Comparison of ENCODE assay signal across 17 mouse cellular contexts in the genomic region with DNA sequence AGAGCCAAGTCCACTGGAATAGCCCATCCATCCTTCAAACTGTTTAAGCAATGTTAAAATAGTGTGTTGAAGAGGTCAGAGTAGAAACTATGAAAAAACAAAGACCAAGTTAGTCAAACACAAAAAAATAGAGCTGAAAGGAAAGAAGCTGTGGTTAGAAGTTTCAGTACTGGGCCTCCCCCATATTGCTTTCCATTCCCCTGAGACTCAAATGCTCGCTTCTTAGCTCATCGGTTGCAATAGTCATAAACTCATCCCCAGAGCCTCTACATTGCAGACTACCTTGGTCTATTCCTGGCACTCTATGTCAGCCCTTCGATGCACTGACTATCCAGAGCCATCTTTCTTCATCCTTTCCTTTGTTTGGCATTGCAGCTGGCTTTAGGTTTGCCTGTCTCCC.
"Had no signal": no experiment of that assay in that cellular context is flagged by ENCODE, and none has a peak within 500 bp of the region (broad histone marks: within the 10 kb centered on the region; RNA-seq: fewer than 3 reads in every experiment).

No protein-coding gene starts in this region.

- H3K9me3 ChIP-seq: neural tube, embryonic 12.5 days; neural tube, embryonic 15.5 days; stomach, embryonic 15.5 days had no signal

- DNase-seq: retina, postnatal 1 day; right cerebral cortex, adult 18-20 months; right cerebral cortex, postnatal 14 days; right cerebral cortex, postnatal 25 days; right cerebral cortex, postnatal 4 days; spleen, adult 18-20 months; thymus, adult 18-20 months; thymus, adult 2 months; thymus, postnatal 14 days; thymus, postnatal 25 days; thymus, postnatal 36 days; thymus, postnatal 4 days had no signal

- H3K27ac ChIP-seq: neural tube, embryonic 12.5 days; neural tube, embryonic 13.5 days; neural tube, embryonic 15.5 days; stomach, embryonic 15.5 days; stomach, postnatal 0 days had no signal

- H3K9ac ChIP-seq: neural tube, embryonic 12.5 days; neural tube, embryonic 13.5 days; neural tube, embryonic 15.5 days; stomach, embryonic 15.5 days had no signal

- H3K4me2 ChIP-seq: neural tube, embryonic 12.5 days; neural tube, embryonic 13.5 days; neural tube, embryonic 15.5 days; stomach, embryonic 15.5 days had no signal

- H3K36me3 ChIP-seq: neural tube, embryonic 12.5 days; neural tube, embryonic 13.5 days; neural tube, embryonic 15.5 days; stomach, embryonic 15.5 days had no signal

- H3K4me3 ChIP-seq: neural tube, embryonic 12.5 days; neural tube, embryonic 13.5 days; neural tube, embryonic 15.5 days; stomach, embryonic 15.5 days had no signal

- H3K4me1 ChIP-seq: neural tube, embryonic 12.5 days; neural tube, embryonic 13.5 days; neural tube, embryonic 15.5 days; stomach, embryonic 15.5 days had no signal

- H3K27me3 ChIP-seq: neural tube, embryonic 12.5 days; neural tube, embryonic 13.5 days; neural tube, embryonic 15.5 days; stomach, embryonic 15.5 days had no signal
